Mouse (Mus musculus): ENCODE measurements around the gene Vmn2r55.
"Not testable (repeated sequence)": the region's sequence is repeated elsewhere in the genome, so short reads cannot be mapped to it uniquely, and the experiment has no call there.

DNA sequence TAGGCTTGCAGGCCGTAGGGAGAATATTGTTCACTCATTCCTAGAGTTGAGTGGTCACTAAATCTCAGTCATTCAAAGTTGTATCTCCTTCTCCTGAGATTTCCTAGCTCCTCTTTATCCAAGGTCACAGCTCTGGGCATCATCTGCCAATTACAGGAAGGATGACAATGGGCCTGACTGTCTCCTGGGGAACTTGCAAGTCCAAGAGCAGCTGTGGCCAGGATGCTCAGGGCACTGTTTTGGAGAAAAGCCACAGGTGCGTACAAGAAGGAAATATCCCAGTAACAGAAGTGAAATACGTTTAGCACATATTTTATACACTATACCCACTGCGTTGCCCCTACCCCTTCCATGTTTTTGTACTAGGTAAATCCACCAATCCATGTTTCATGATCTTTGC lies 44.6 kb downstream of the Vmn2r55 start, which contains the start of gene Vmn2r54:
- TF ChIP-seq HCFC1 (IDR thresholded peaks at IDR 0.05; ENCODE audit: borderline replicate concordance, insufficient read depth, low read length); CHD2 (IDR thresholded peaks at IDR 0.05; ENCODE audit: low read depth, low read length); MAFK (IDR thresholded peaks at IDR 0.05; ENCODE audit: insufficient read depth, low read depth, low read length); ZC3H11A (IDR thresholded peaks at IDR 0.05; ENCODE audit: borderline replicate concordance, low read depth, low read length): not testable (repeated sequence)

Data from ES-E14 (cell line).